Mouse (Mus musculus) urinary bladder, adult 18-20 months (tissue): Measurements from ENCODE around the gene Kcnip4.

Experiments used
- DNase-seq, 2 experiments: peaks; one replicate each; pipeline ENCODE4 v3.0.0; 2022; ENCODE audit warnings: low spot score in 2 of 2, mixed read lengths in 2 of 2

The Kcnip4 gene

DNA sequence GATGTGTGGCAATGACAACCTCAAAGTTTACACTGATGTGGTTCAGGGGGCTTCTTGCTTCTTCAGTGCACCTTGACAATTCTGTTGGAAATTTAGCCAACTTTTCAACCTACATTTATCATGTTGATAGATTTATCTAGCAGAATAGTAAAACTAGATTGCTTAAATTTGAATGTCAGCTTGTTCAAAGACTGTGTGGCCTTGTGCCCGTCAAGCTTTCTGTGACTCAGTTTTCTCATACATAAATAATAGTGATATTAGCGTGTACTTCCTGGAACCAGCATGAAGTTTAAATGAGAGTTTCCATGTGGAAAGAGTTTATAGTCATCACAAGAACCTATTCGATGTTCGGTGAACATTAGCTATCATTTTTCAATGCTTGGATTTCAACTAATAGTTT is 1112.4 kb downstream of the Kcnip4 start:
- no peak for DNase-seq

DNA sequence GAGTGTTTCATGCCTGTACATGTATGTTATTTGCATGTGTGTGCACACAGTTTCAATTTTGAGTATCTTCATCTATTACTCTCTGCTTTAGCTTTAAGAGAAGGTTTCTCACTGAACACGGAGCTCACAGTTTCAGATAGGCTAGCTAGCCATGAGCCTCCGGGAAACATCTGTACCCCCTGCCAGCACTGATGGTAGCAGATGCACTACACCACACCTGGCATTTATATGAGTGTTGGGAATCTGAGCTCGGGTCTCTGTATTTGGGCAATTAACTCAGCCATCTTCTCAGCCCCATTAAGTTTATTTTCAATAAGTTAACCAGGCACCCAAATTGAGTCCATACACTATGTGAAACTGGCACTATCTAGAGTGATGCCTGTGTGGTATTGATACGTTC is 1113.2 kb downstream of the Kcnip4 start:
- DNase-seq: no peak

DNA sequence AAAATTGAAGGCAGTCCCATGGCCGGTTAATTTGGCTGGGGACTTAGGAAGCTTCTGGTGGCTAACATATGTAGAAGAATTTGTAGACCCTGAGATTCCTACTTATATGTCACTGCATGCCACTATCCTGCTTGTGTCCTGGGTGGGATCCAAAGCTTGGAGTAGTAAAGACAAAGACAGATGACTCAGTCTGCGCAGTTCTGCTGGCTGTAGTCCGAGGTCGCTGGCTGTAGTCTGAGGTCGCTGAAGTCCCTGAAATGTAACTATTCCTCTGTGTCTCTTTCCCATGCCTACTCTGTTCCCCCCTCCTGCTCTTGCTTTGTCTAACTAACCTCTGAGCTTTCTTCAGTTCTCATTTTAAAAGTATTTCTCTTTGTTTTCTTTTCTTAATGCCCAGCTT is 1114.4 kb downstream of the Kcnip4 start:
- no peak for DNase-seq

DNA sequence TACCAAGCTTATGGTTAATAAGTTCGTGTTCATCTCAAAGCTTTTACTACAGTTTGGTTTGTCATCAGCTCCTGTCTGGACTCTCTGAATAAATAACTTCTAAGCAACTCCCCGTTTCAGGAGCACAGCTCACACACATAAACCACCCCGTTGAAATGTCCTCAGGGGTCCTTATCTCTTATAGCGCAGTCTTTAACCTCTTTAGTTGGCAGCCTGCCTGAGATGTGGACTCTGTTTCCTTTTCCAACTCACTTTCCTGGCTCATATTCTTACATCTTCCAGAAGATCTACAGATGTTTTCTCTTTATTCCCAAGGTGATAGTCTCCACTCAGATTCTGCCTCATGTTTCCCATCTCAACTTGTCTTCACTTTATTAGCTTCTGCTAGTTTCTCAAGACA is 1116.4 kb downstream of the Kcnip4 start:
- no peak for DNase-seq

DNA sequence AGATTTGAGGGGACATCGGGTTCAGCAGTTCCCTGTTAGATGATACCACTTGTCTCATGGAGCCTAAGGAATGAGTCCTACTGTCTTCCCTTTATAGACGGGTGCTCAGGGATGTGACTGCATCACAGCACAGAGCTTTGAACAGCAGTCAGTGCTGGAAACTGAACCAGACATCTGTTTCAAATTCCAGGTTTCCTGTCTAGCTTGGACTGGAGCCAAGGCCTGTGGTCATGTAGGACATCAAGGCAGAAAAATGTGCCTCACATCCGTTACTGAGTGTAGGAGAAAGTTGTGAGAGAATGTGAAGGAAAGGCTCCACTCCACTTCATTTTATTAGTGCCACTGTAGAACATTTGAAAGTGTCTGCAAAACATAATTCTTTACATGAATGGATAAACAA is 1122.2 kb downstream of the Kcnip4 start:
- no peak for DNase-seq

DNA sequence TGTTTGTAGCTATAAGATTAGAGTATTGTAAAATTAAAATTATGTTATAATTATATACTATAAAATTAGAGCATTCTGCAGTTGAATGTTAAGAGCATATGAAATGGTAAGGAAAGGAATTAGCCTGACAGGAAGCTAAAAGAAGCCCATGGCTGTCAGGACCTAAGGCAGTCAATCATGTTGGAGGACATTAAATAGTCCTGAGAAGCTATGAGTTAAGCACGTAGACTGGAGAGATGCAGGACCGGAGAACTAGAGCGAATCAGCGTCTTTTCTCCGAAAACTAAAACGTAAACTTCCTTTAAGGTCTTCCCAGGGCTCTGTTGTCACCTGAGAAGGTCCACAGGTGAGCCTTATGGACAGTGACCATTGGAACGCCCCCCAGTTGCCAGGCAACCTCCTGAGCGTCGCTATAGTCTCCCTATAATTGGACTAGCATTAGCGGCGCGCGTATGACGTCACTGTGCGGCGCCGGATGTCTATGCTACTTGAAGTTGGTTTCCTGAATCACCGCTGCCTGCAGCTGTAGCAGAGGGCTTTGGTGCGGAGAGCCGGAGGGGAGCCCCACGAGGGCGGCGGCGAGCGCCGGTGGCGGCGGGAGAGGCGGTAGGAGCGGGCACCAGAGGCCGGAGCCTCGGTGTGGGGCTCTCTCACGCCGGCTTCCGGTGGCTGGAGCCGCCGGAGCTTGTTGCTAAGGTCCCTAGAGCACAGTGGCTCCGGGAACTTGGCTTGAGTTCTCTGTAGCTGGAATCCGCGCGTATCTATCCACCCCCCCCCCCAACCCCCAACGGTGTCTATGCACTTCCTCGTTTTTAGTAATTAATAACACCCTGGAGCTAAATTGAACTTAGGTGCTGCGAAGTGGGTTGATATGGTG is 1152.6 kb downstream of the Kcnip4 start:
- peak; percentile 87 to 93 for DNase-seq

DNA sequence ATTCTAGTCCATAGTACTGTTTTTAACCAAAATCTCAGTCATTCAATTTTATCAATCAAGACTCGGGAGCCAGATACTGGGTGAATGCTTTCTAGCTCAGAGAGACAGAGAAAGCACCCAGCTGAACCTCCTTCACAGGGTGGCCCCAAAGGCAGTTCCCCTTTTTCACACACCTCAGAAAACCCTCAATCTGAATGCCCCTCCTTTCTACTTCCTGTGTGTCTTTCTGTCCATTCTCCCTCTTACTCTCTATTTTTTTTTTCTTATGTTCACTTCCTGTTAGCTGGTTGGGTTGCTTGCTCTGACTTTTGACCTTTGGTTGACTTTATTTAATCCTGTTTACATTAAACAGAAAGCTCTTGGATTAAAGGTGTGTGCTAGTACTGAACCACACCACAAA is 1175.4 kb downstream of the Kcnip4 start:
- no peak for DNase-seq

DNA sequence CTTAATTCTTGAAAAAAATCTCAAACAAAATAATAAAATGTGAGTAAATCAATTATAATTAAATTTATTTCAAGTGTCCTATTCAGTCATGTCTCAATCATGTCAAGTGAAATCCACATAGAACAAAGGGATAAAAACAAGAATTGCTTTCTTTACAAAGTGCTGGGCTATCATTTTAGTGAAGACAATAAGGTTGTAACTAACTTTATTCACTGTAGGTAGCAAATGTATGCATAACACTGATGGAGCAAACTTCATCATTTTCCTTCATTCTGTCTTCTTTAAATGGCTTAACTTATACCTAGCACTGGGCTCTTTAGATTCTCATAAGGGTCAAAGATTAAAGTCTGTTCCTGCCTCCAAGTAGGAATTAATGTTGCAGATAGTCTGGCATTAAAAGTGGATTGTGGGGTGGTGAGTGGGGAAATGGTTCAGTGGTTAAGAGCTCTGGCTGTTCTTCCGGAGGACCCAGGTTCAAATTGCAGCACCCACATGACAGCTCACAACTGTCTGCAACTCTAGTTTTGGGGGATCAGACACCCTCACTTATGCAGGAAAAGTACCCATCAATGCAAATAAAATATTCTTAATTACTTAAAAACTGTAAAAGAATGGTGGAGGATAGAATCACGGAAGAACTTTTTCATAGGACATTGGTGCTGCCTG is 1178.6 kb downstream of the Kcnip4 start:
- DNase-seq: no peak

DNA sequence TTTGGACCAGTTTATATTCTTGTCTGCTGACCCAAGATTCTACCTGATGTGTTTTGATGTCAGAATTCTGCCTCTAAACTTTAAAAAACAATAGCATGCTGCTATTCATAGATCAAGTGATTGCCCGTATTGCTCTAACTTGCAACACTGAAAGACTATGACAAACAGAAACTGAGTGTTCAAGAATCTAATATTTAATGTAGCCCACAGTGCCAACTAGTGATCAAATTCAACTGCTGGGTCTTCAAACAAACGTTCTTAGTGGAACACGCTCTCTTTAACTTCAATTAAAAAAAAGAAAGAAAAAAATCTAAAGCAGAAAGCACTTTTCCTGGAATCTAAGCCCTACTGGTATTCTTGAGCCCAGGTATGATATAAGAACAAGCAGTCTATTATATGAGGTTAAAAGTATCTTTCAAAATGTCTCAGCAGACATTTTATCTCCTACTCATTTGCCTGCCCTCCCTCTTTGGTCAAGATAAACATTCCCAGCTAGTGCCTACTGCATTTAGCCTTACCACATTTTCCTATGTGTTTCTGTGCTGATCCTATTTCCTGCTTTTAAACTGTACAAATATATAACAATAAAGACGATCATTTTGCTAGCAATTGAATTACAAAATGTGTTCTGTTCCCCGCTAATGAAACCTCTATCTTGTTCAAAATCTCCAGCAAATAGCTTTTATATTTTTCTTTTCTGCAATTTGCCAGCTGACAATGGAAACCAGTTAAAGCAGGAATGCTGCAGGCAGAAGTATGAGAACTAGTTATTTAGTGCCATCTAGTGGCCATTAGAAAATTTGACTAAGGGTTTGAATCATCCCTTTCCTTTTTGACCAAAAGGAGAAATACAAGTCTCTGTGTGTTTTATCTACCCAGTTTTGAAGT is 1179.4 kb downstream of the Kcnip4 start:
- no peak for DNase-seq

DNA sequence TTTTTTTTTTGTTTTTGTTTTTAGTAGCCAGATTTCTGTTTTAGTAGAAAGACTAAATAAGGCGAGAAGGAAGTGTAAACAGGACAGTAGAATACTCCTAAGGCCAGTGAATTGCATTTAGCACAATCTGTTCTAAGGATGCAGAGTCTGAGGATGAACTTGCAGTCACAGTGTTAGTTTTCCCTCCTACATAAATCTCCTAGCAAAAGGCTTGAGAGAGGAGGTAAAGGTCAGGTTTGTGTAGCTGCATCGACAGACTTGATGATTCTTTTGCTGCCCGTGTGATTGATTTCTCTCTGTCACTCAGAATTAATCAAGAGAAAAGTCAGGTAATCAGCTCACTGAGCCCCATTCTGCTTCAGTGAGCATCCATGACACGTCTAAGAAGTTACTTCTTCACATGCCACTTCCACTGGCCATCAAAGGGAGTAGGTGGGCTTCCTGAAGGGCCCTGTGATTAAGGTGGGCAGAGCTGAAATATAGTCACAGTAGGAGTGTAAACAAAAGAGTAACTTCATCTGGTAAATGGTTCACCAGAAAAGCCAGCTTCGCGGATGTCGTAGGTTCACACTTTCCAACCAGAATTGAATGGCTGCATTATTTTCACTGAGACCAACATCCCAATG is 1183.8 kb downstream of the Kcnip4 start:
- DNase-seq: no peak
